Mouse (Mus musculus) embryonic fibroblast, embryonic 13.5 days (primary cell): Measurements from ENCODE around the gene Rab37. TPM values are rescaled to one million over a fixed set of nuclear protein-coding genes. Genes with fewer than 3 reads are reported as not detected.

Source experiments
- H3K27ac ChIP-seq: 2 replicates; pipeline ENCODE4 v1.5.1; 2012; ENCODE audit warnings: low read length, control low read depth, inconsistent platforms; ENCODE audit not compliant: insufficient read depth
- H3K4me1 ChIP-seq: 2 replicates; pipeline ENCODE4 v1.6.1; 2011; ENCODE audit warnings: low read length; ENCODE audit not compliant: control insufficient read depth, insufficient read depth
- H3K4me3 ChIP-seq: 2 replicates; pipeline ENCODE4 v1.5.1; 2011; ENCODE audit warnings: mild to moderate bottlenecking, control low read depth, low read length; ENCODE audit not compliant: insufficient read depth
- CTCF ChIP-seq: IDR thresholded peaks from 2 replicates; pipeline ENCODE4 v1.5.1; 2011; ENCODE audit warnings: mild to moderate bottlenecking, control low read depth, low read length, moderate library complexity, borderline replicate concordance; ENCODE audit not compliant: insufficient read depth
- POLR2A ChIP-seq: IDR thresholded peaks from 2 replicates; pipeline ENCODE4 v1.6.1; 2011; ENCODE audit warnings: low read depth, mild to moderate bottlenecking, control low read depth, low read length, moderate library complexity
- polyA plus RNA-seq: library from polyadenylated mRNA; stranded (reverse); fragments of >200 nt; gene quantifications from 2 replicates; pipeline ENCODE4 v1.2.4, GENCODE M21; 2011; ENCODE audit warnings: low read depth; ENCODE audit not compliant: missing spikeins, insufficient read length

Rab37 gene
- polyA plus RNA-seq, 1 experiment = 0.32 TPM

DNA sequence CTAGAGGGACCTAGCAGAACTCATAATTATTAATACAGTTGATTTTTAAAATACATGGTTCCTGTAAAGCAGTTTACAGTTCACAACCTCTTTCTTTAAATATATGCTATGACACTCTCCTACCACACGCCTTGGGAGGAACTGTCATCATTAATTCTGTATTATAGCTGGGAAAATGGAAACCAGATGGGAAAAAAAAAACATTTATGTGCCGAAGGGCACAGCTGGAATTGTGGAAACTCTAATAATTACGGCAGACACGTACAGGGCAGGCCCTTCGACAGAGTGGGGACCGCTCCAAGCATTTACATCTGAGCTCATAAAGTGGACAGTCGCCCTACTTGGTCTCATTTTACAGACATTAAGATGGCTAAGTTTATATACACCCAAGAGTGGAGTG, 9.5 kb downstream of the Rab37 start:
- TF ChIP-seq POLR2A (no peak), CTCF (no peak)
- Histone ChIP-seq H3K4me3 (no peak overlapping the region), H3K27ac (no peak overlapping the region), H3K4me1 (0 out of 2 replicates have a peak, but pooled peaks cover 2% of the 10 kb centered on the region)

DNA sequence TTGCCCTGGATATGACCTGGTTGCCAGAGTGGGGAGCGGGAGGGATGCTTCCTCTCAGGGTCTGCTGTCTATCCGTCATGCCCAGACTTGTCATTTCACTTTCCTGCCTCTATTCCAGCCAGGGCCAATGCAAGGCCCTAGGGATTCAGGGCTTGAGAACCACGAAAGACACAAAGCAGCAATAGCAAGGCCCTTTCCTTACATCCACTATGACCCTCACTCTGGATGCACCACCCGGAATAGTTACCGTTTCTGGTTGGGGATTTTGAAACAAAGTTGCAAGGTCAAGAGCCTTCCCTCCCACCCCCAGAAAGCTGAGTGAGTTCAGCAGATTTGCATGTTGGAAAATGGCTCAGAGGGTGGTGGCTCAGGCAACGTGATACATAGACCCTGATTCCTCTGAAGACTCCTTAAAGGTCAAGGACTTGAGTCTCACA, 10.4 kb downstream of the Rab37 start:
- Histone ChIP-seq H3K4me3 (no peak overlapping the region), H3K27ac (no peak overlapping the region), H3K4me1 (0 out of 2 replicates have a peak, but pooled peaks cover 2% of the 10 kb centered on the region)
- TF ChIP-seq CTCF = no peak
- no peak for TF ChIP-seq POLR2A

DNA sequence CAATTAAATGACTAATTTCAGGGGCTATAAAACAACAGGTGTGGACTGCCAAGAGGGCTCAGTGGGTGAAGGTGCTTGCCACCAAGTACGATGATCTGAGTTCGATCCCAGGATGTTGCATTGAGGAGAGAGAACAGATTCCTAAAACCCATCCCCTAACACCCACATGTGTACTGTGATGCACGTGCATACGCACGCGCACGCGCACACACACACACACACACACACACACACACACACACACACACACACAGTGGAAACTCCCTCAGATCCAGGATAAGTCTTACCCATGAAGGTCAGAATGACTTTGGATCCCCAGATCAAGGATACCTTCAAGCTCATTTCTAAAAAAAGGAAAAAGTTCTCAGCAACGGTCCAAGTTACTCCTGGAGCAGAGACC, 10.9 kb downstream of the Rab37 start:
- no peak overlapping the region for H3K4me3 ChIP-seq
- H3K27ac ChIP-seq = no peak overlapping the region
- TF ChIP-seq CTCF (no peak), POLR2A (no peak)
- H3K4me1 ChIP-seq = 0 out of 2 replicates have a peak, but pooled peaks cover 2% of the 10 kb centered on the region

DNA sequence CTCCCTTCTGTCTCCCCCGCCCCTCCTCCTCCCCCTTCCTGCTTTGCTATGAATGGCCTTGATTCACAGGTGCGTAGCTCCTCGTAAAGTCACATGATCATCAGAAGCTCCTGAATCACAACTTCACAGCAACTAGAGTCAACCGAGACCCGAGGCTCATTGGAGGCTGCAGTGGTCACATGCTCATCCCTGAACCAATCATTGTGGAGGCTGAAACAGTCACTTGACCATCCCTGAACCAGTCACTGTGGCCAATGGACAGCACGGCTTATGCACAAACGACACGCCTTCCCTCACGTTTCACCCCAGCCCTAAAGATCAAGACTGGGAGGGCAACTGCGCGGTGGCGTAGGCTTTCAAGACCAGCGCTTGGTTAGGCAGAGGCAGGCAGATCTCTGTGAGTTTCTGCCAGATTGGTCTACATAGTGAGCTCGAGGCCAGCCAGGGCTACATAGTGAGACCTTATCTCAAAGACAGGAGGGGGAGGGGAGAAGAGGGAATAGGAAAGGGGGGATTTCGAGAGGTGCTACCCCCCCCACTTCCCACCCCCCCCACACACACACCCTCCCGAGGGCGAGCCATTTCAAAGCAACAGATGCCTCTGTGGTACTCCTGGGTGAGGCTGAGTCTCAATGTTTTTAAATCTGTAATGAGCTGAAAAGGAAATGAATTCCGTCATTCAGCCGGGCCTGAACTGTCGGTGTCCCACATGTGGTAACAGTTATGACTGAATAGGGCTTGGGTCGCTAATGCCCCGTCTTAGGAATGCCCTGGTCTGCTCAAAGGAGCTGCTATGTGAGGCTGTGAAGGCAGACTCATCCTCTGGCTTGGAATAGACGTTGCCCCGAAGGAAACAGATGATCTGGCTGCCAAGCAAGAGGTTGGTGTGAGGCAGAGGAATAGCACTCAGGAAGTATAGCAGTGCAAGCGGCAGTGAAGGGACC, 12.5 kb downstream of the Rab37 start:
- Histone ChIP-seq H3K4me3 (no peak overlapping the region), H3K27ac (no peak overlapping the region), H3K4me1 (0 out of 2 replicates have a peak, but pooled peaks cover 2% of the 10 kb centered on the region)
- TF ChIP-seq POLR2A = no peak
- TF ChIP-seq CTCF = no peak

DNA sequence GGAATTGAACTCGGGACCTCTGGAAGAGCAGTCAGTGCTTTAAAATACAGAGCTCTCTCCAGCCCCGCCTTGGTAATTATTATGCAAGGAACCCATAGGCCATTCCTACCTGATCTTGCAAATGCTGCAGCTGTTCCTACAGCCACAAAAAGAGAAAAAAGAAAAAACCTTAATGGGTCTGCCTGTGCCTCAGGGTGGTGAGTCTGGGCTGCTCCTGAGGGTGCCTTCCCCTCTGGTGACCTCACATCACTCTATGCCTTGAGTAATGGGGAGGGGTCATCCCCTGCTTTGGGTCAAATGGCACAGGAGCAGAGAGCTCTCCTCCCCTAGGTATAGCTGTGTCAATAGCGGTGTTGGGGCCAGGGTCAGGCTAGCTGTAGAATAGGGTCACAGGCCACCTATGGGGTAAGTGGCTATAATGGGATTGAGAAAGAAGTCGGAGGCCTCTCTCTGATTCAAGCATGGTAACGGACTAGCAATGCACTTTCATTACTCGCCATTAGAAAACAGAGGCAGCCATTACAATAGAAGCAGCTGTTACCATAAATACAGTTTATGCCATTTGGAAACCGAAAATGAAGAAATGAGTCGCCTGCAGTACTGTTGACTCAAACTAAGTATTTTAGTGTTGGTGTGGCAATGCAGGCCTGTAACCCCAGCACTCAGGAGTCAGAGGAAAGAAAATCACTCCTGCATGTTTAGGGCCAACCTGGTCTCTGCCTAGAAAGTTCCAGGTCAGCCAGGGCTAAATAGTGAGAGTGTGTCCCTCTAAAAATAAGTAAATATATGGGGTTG, 13.7 kb downstream of the Rab37 start:
- Histone ChIP-seq H3K27ac (no peak overlapping the region), H3K4me1 (0 out of 2 replicates have a peak, but pooled peaks cover 2% of the 10 kb centered on the region), H3K4me3 (no peak overlapping the region)
- TF ChIP-seq CTCF (no peak), POLR2A (no peak)

DNA sequence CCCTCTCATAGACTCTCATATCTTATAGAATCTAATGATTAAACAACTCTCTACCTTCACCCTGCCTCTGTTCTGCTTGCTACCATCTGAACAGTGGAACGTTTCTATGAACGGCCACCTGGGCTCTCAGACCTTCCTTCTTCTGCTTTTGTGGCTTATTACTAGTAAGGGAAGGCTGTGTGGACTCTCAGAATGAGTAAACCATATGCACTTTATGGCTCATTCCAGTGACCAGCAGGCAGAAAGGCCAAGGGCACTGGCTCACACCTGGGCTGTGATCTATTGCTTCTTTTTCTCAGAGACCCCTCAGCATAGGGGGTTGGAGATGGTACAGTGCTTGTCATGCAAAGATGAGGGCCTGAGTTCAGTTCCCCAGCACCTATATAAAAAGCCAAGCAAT, 15.4 kb downstream of the Rab37 start:
- Histone ChIP-seq H3K4me3 (no peak overlapping the region), H3K27ac (no peak overlapping the region), H3K4me1 (0 out of 2 replicates have a peak, but pooled peaks cover 2% of the 10 kb centered on the region)
- TF ChIP-seq POLR2A = no peak
- TF ChIP-seq CTCF = no peak

DNA sequence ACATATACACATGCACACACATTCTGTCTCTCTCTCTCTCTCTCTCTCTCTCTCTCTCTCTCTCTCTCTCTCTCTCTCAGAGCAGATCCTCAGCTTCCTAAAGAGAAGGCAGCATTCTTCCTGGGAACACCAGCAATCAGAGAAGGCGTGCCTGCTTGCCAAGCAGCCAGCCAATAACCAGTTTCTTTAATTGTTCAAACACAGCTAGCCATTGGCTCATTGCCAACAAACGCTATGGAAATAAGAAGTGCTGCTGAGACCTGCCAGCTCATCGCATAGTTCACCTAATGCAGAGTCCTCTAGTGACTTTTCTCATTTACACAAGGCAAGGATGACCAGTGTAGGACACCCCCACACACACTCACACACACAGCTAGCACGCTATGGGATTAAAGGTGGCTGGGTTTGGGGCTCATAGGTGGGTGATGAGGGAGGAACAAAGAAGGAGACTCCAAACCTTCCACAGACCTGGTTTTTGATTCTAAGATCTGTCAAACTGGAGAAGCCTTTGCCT, 16.2 kb downstream of the Rab37 start:
- 0 out of 2 replicates have a peak, but pooled peaks cover 2% of the 10 kb centered on the region for H3K4me1 ChIP-seq
- TF ChIP-seq CTCF (no peak), POLR2A (no peak)
- H3K4me3 ChIP-seq = no peak overlapping the region
- no peak overlapping the region for H3K27ac ChIP-seq

DNA sequence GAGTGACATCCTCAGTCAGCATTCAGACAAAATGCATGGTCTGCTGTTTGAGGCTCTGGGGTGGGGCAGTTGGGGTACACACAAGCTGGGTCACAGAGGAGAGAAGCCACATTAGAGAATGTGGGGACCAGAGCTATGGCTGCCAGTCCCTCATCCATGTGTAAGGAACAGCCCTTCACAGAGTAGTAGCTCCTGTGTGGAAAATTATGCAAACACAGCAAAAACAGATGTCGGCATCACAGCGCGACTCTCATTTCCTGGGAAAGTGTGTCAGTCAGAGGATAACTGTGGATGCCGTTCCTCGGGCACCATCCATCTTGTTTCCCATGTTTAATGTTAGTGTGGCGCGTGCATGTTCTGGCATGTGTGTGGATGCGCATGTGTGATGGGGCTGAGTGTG, 16.9 kb downstream of the Rab37 start:
- no peak for TF ChIP-seq CTCF
- TF ChIP-seq POLR2A = no peak

DNA sequence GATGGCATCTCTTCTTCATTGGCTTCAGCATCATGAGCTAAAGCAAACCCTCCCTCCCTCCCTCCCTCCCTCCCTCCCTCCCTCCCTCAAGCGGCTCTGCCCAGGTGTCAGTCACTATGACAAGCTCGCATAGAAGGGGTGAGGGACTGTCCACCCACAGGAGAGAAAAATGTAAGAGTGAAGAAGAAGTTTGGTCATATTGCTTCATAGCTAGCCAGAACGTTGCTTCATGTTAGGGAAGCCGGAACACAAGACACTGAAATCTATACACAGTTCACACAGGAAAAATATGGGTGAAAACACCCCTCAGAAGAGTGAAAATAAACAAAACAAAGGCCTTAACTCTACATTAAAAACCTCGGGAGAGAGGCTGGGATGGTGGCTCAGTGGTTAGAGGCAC, 19.0 kb downstream of the Rab37 start:
- Histone ChIP-seq H3K27ac (no peak overlapping the region), H3K4me1 (no peaks in the 10 kb centered on the region), H3K4me3 (no peak overlapping the region)
- TF ChIP-seq POLR2A (no peak), CTCF (no peak)

More for the DNA sequence above, 16.9 kb downstream of the Rab37 start:
- H3K4me3 ChIP-seq = no peak overlapping the region
- 0 out of 2 replicates have a peak, but pooled peaks cover 2% of the 10 kb centered on the region for H3K4me1 ChIP-seq
- no peak overlapping the region for H3K27ac ChIP-seq
